Mouse (Mus musculus): ENCODE measurements around the gene Col27a1.

The Col27a1 gene

GRCm38 (mm10) chr4:63377483-63377882 lies 163.7 kb downstream of the Col27a1 start:
- no peak for DNase-seq

GRCm38 (mm10) chr4:63382676-63383369 lies 169.0 kb downstream of the Col27a1 start:
- DNase-seq, result no peak

- DNase-seq, result no peak
These were observed 169.7 kb downstream of the Col27a1 start for GRCm38 (mm10) chr4:63383474-63383873.

- no peak for DNase-seq
These were observed 170.5 kb downstream of the Col27a1 start for GRCm38 (mm10) chr4:63384262-63384661.

All from lung, adult 18-20 months (tissue).